Mouse (Mus musculus): ENCODE data around the gene Crhr1. TPM values are rescaled to one million over a fixed set of nuclear protein-coding genes. Genes with fewer than 3 reads are reported as not detected.

Crhr1 gene
- polyA plus RNA-seq (2017; shearing (Covaris generic)): not detected

GRCm38 (mm10) chr11:104132580-104133441 is at the start of gene Crhr1:
Gene Crhr1 (plus strand): TSS chr11:104132855.

GRCm38 (mm10) chr11:104186135-104186836 is 53.6 kb downstream of the Crhr1 start, which contains the start of gene Sppl2c:
Gene Sppl2c (plus strand): TSS chr11:104186327.

Other genes starting within 250 kb of the Crhr1 start
- 55.3 TPM for gene Nsf, start 178.8 kb upstream of the Crhr1 start, polyA plus RNA-seq (2017; shearing (Covaris generic))
- gene Arf2, start 166.1 kb upstream of the Crhr1 start, polyA plus RNA-seq (2017; shearing (Covaris generic)): 27.2 TPM
- gene Sppl2c, start 53.5 kb downstream of the Crhr1 start, polyA plus RNA-seq (2017; shearing (Covaris generic)): not detected
- gene Mapt, start 98.5 kb downstream of the Crhr1 start, polyA plus RNA-seq (2017; shearing (Covaris generic)): 0.93 TPM

Data from effector memory CD4-positive, alpha-beta T cell, adult 7 months (primary cell).